Mouse (Mus musculus): ENCODE results near the gene Try5. TPM values are rescaled to one million over a fixed set of nuclear protein-coding genes. Genes with fewer than 3 reads are reported as not detected.
A peak's percentile ranks its signal among the peaks of the same experiment; 100 is the strongest.
"Not testable (repeated sequence)": the region's sequence is repeated elsewhere in the genome, so short reads cannot be mapped to it uniquely, and the experiment has no call there.

Gene Try5
- not detected in 2 replicates for polyA plus RNA-seq (2012; rRNA removed)

GRCm38 (mm10) chr6:41316741-41317140, at the start of gene Try5:
Try5 (minus strand) TSS chr6:41316841.
- not testable (repeated sequence) for H3K4me3 ChIP-seq (ENCODE audit: insufficient read depth, low read depth, low read length); H3K4me1 ChIP-seq (ENCODE audit: control insufficient read depth, insufficient read depth, low read length); DNase-seq; H3K27me3 ChIP-seq (replicated peaks; ENCODE audit: control insufficient read depth, insufficient read depth, low read length); H3K27ac ChIP-seq (ENCODE audit: insufficient read depth, low read depth, low read length); H3K36me3 ChIP-seq (ENCODE audit: control insufficient read depth, insufficient read depth, low read length)
- 58% methylated on average over 3 of the region's 3 CpGs for WGBS

GRCm38 (mm10) chr6:41353932-41354331, 37.3 kb upstream of the Try5 start, which contains the start of gene Try10:
Try10 (plus strand) TSS chr6:41354105.
- no peaks in the 10 kb centered on the region for H3K36me3 ChIP-seq (ENCODE audit: control insufficient read depth, insufficient read depth, low read length)
- 70% methylated on average over 2 of the region's 2 CpGs for WGBS
- TF ChIP-seq POLR2A (IDR thresholded peaks at IDR 0.05; ENCODE audit: low read depth, low read length) = no peak
- TF ChIP-seq CTCF (conservative IDR thresholded peaks at IDR 0.05; ENCODE audit: insufficient read depth, insufficient read length, low read depth, low read length) = no peak
- no peaks in the 10 kb centered on the region for H3K4me1 ChIP-seq (ENCODE audit: control insufficient read depth, insufficient read depth, low read length)
- no peak for DNase-seq
- no peak within 1 kb of the TSS for H3K4me3 ChIP-seq (ENCODE audit: insufficient read depth, low read depth, low read length)
- no peaks in the 10 kb centered on the region for H3K27me3 ChIP-seq (replicated peaks; ENCODE audit: control insufficient read depth, insufficient read depth, low read length)
- H3K27ac ChIP-seq (ENCODE audit: insufficient read depth, low read depth, low read length) = no peak within 1 kb of the TSS

- Histone ChIP-seq H3K27me3 (replicated peaks; ENCODE audit: control insufficient read depth, insufficient read depth, low read length) (no peaks in the 10 kb centered on the region), H3K27ac (ENCODE audit: insufficient read depth, low read depth, low read length) (no peak within 1 kb of the TSS), H3K4me3 (ENCODE audit: insufficient read depth, low read depth, low read length) (no peak within 1 kb of the TSS), H3K4me1 (ENCODE audit: control insufficient read depth, insufficient read depth, low read length) (no peaks in the 10 kb centered on the region), H3K36me3 (ENCODE audit: control insufficient read depth, insufficient read depth, low read length) (no peaks in the 10 kb centered on the region)
- 88% methylated on average over 1 of the region's 1 CpGs for WGBS
- DNase-seq = no peak
- no peak for TF ChIP-seq CTCF (conservative IDR thresholded peaks at IDR 0.05; ENCODE audit: insufficient read depth, insufficient read length, low read depth, low read length)
- TF ChIP-seq POLR2A (IDR thresholded peaks at IDR 0.05; ENCODE audit: low read depth, low read length) = no peak
These were observed 14.7 kb downstream of the Try5 start, which contains the start of gene Try4 for GRCm38 (mm10) chr6:41301969-41302368. Try4 (plus strand) TSS chr6:41302269.

GRCm38 (mm10) chr6:41298255-41298654, 18.4 kb downstream of the Try5 start:
- 27% methylated on average over 1 of the region's 1 CpGs for WGBS
- DNase-seq = no peak
- Histone ChIP-seq H3K27ac (ENCODE audit: insufficient read depth, low read depth, low read length) (no peak overlapping the region), H3K36me3 (ENCODE audit: control insufficient read depth, insufficient read depth, low read length) (no peaks in the 10 kb centered on the region), H3K4me1 (ENCODE audit: control insufficient read depth, insufficient read depth, low read length) (no peaks in the 10 kb centered on the region), H3K27me3 (replicated peaks; ENCODE audit: control insufficient read depth, insufficient read depth, low read length) (no peaks in the 10 kb centered on the region), H3K4me3 (ENCODE audit: insufficient read depth, low read depth, low read length) (no peak overlapping the region)
- TF ChIP-seq CTCF (conservative IDR thresholded peaks at IDR 0.05; ENCODE audit: insufficient read depth, insufficient read length, low read depth, low read length) (no peak), POLR2A (IDR thresholded peaks at IDR 0.05; ENCODE audit: low read depth, low read length) (no peak)

GRCm38 (mm10) chr6:41266140-41266539, 50.5 kb downstream of the Try5 start:
- WGBS = 85% methylated on average over 6 of the region's 6 CpGs
- no peaks in the 10 kb centered on the region for H3K36me3 ChIP-seq (ENCODE audit: control insufficient read depth, insufficient read depth, low read length)
- no peak for DNase-seq
- H3K27me3 ChIP-seq (replicated peaks; ENCODE audit: control insufficient read depth, insufficient read depth, low read length) = no peaks in the 10 kb centered on the region
- H3K27ac ChIP-seq (ENCODE audit: insufficient read depth, low read depth, low read length) = no peak overlapping the region
- no peak overlapping the region for H3K4me3 ChIP-seq (ENCODE audit: insufficient read depth, low read depth, low read length)
- no peaks in the 10 kb centered on the region for H3K4me1 ChIP-seq (ENCODE audit: control insufficient read depth, insufficient read depth, low read length)
- TF ChIP-seq POLR2A (IDR thresholded peaks at IDR 0.05; ENCODE audit: low read depth, low read length) = no peak
- no peak for TF ChIP-seq CTCF (conservative IDR thresholded peaks at IDR 0.05; ENCODE audit: insufficient read depth, insufficient read length, low read depth, low read length)

GRCm38 (mm10) chr6:41262796-41263195, 53.8 kb downstream of the Try5 start:
- no peak overlapping the region for H3K27ac ChIP-seq (ENCODE audit: insufficient read depth, low read depth, low read length)
- TF ChIP-seq CTCF (conservative IDR thresholded peaks at IDR 0.05; ENCODE audit: insufficient read depth, insufficient read length, low read depth, low read length) = 0 out of 2 replicates have a peak, but pooled peaks have one; percentile 4
- TF ChIP-seq POLR2A (IDR thresholded peaks at IDR 0.05; ENCODE audit: low read depth, low read length) = no peak
- no peaks in the 10 kb centered on the region for H3K4me1 ChIP-seq (ENCODE audit: control insufficient read depth, insufficient read depth, low read length)
- no peak overlapping the region for H3K4me3 ChIP-seq (ENCODE audit: insufficient read depth, low read depth, low read length)
- 36% methylated on average over 3 of the region's 3 CpGs for WGBS
- no peaks in the 10 kb centered on the region for H3K36me3 ChIP-seq (ENCODE audit: control insufficient read depth, insufficient read depth, low read length)
- no peaks in the 10 kb centered on the region for H3K27me3 ChIP-seq (replicated peaks; ENCODE audit: control insufficient read depth, insufficient read depth, low read length)
- DNase-seq = no peak

Other genes with a start within 250 kb of the Try5 start
- 0.20 TPM in 1 of 2 replicates, not detected in the other for gene Try4, start 14.6 kb downstream of the Try5 start, polyA plus RNA-seq (2012; rRNA removed)
- gene Try10, start 37.3 kb upstream of the Try5 start, polyA plus RNA-seq (2012; rRNA removed) = not detected in 2 replicates
- gene Prss3, start 60.8 kb upstream of the Try5 start, polyA plus RNA-seq (2012; rRNA removed) = not detected in 2 replicates
- not detected in 2 replicates for gene Gm5771, start 75.5 kb upstream of the Try5 start, polyA plus RNA-seq (2012; rRNA removed)
- gene Gm10334, start 129.3 kb upstream of the Try5 start, polyA plus RNA-seq (2012; rRNA removed) = not detected in 2 replicates
- gene Prss1, start 142.1 kb upstream of the Try5 start, polyA plus RNA-seq (2012; rRNA removed) = not detected in 2 replicates
- not detected in 2 replicates for gene Prss2, start 204.9 kb upstream of the Try5 start, polyA plus RNA-seq (2012; rRNA removed)